Mouse (Mus musculus) kidney, adult 2 months (tissue): ENCODE results near the gene Klk1b21. TPM values are rescaled to one million over a fixed set of nuclear protein-coding genes. Genes with fewer than 3 reads are reported as not detected.
"Not testable (repeated sequence)": the region's sequence is repeated elsewhere in the genome, so short reads cannot be mapped to it uniquely, and the experiment has no call there.

Source experiments
- DNase-seq: peaks from one replicate; pipeline ENCODE4 v3.0.0; 2021
- H3K27ac ChIP-seq: fragments of 200-500 bp; 2 replicates; pipeline ENCODE4 v1.5.1; 2012; ENCODE audit warnings: low read depth, low read length, control low read depth, inconsistent platforms; ENCODE audit not compliant: insufficient read depth
- H3K27me3 ChIP-seq: fragments of 200-500 bp; replicated peaks from 2 replicates; pipeline ENCODE4 v1.6.1; 2012; ENCODE audit warnings: mild to moderate bottlenecking, moderate library complexity, low read length, inconsistent platforms; ENCODE audit not compliant: control insufficient read depth, insufficient read depth
- H3K36me3 ChIP-seq: fragments of 200-500 bp; 2 replicates; pipeline ENCODE4 v1.6.1; 2012; ENCODE audit warnings: mild to moderate bottlenecking, moderate library complexity, low read length, inconsistent platforms; ENCODE audit not compliant: control insufficient read depth, insufficient read depth
- H3K4me1 ChIP-seq: fragments of 200-500 bp; 2 replicates; pipeline ENCODE4 v1.6.1; 2011; ENCODE audit warnings: low read length; ENCODE audit not compliant: control insufficient read depth, insufficient read depth
- H3K4me3 ChIP-seq: fragments of 200-500 bp; 2 replicates; pipeline ENCODE4 v1.5.1; 2011; ENCODE audit warnings: mild to moderate bottlenecking, low read depth, low read length, control low read depth; ENCODE audit not compliant: insufficient read depth
- CTCF ChIP-seq: fragments of 200-500 bp; conservative IDR thresholded peaks from 2 replicates; pipeline ENCODE4 v1.5.1; 2011; ENCODE audit warnings: low read depth, mild to moderate bottlenecking, control low read depth, low read length, moderate library complexity, mixed read lengths; ENCODE audit not compliant: insufficient read depth, insufficient read length
- POLR2A ChIP-seq: fragments of 200-500 bp; IDR thresholded peaks from one replicate; pipeline ENCODE4 v1.6.1; 2011; ENCODE audit warnings: low read depth, low read length, control low read depth
- WGBS: fragments of 180-500 bp; shearing (Covaris S2); methylation state at CpG from one replicate; pipeline ENCODE4 v1.1.7; 2018; 5-methylcytosine and 5-hydroxymethylcytosine counted together
- polyA plus RNA-seq: library from polyadenylated mRNA; depleted of rRNA; stranded (reverse); fragments of >200 nt; gene quantifications from 2 replicates; pipeline ENCODE4 v1.2.3, GENCODE M21; 2012; rRNA removed

The Klk1b21 gene
- 0.20 and 0.43 TPM in 2 replicates for polyA plus RNA-seq

- not testable (repeated sequence) for H3K27ac ChIP-seq
- 50% methylated on average over 3 of the region's 3 CpGs for WGBS
Measured at GRCm38 (mm10) chr7:44102028-44102427, at the start of gene Klk1b21. Gene Klk1b21 (plus strand): TSS chr7:44102328.

GRCm38 (mm10) chr7:44072117-44072516 is 30.0 kb upstream of the Klk1b21 start:
- no peak for TF ChIP-seq POLR2A
- TF ChIP-seq CTCF, result no peak
- H3K27me3 ChIP-seq, result no peaks in the 10 kb centered on the region
- WGBS, result 82% methylated on average over 2 of the region's 2 CpGs
- no peak for DNase-seq
- no peaks in the 10 kb centered on the region for H3K4me1 ChIP-seq
- no peak overlapping the region for H3K4me3 ChIP-seq
- H3K27ac ChIP-seq, result no peak overlapping the region
- H3K36me3 ChIP-seq, result no peaks in the 10 kb centered on the region

More at GRCm38 (mm10) chr7:44102028-44102427, at the start of gene Klk1b21:
- peak; percentile 17 for DNase-seq
- H3K4me1 ChIP-seq, H3K4me3 ChIP-seq, H3K36me3 ChIP-seq, H3K27me3 ChIP-seq: not testable (repeated sequence)

GRCm38 (mm10) chr7:44077703-44078102 is 24.4 kb upstream of the Klk1b21 start:
- DNase-seq, result no peak
- H3K4me1 ChIP-seq, result no peaks in the 10 kb centered on the region
- no peaks in the 10 kb centered on the region for H3K36me3 ChIP-seq
- TF ChIP-seq POLR2A, result no peak
- no peaks in the 10 kb centered on the region for H3K27me3 ChIP-seq
- WGBS, result 100% methylated on average over 1 of the region's 1 CpGs
- H3K4me3 ChIP-seq, result no peak overlapping the region
- H3K27ac ChIP-seq, result no peak overlapping the region

GRCm38 (mm10) chr7:44096111-44096510 is 6.0 kb upstream of the Klk1b21 start:
- H3K36me3 ChIP-seq, result no peaks in the 10 kb centered on the region
- 94% methylated on average over 1 of the region's 1 CpGs for WGBS
- DNase-seq, result no peak
- H3K4me1 ChIP-seq, result no peaks in the 10 kb centered on the region
- no peak overlapping the region for H3K4me3 ChIP-seq
- TF ChIP-seq CTCF, result no peak
- TF ChIP-seq POLR2A, result no peak
- H3K27me3 ChIP-seq, result no peaks in the 10 kb centered on the region
- no peak overlapping the region for H3K27ac ChIP-seq

- DNase-seq, result no peak
- H3K27me3 ChIP-seq, result no peaks in the 10 kb centered on the region
- no peak for TF ChIP-seq CTCF
- no peak for TF ChIP-seq POLR2A
- H3K36me3 ChIP-seq, result no peaks in the 10 kb centered on the region
- H3K4me3 ChIP-seq, result no peak within 1 kb of the TSS
- H3K4me1 ChIP-seq, result 0 out of 2 replicates have a peak, but pooled peaks cover 4% of the 10 kb centered on the region
- 51% methylated on average over 4 of the region's 4 CpGs for WGBS
- H3K27ac ChIP-seq, result peak within 1 kb of the TSS; percentile 59; the same call in 1 of the 2 replicates
Measured at GRCm38 (mm10) chr7:44112373-44112772, 10.2 kb downstream of the Klk1b21 start, which contains the start of gene Klk1b22. Gene Klk1b22 (plus strand): TSS chr7:44112673.

- Histone ChIP-seq H3K4me3 (no peak overlapping the region), H3K27ac (no peak overlapping the region), H3K36me3 (no peaks in the 10 kb centered on the region), H3K4me1 (no peaks in the 10 kb centered on the region), H3K27me3 (no peaks in the 10 kb centered on the region)
- TF ChIP-seq CTCF (no peak), POLR2A (no peak)
- no peak for DNase-seq
- WGBS, result 91% methylated on average over 6 of the region's 6 CpGs
Measured at GRCm38 (mm10) chr7:44123445-44123844, 21.3 kb downstream of the Klk1b21 start.

GRCm38 (mm10) chr7:44136467-44136866 is 34.3 kb downstream of the Klk1b21 start, which contains the start of gene Klk1b16:
Gene Klk1b16 (plus strand): TSS chr7:44136767.
- no peak within 1 kb of the TSS for H3K4me3 ChIP-seq
- WGBS, result 92% methylated on average over 3 of the region's 3 CpGs

More at GRCm38 (mm10) chr7:44136467-44136866, 34.3 kb downstream of the Klk1b21 start, which contains the start of gene Klk1b16:
- Histone ChIP-seq H3K4me1 (no peaks in the 10 kb centered on the region), H3K36me3 (no peaks in the 10 kb centered on the region), H3K27me3 (no peaks in the 10 kb centered on the region), H3K27ac (no peak within 1 kb of the TSS)
- no peak for DNase-seq
- no peak for TF ChIP-seq POLR2A

Other genes starting within 250 kb of the Klk1b21 start
- not detected in 2 replicates for gene Klk4, start 221.2 kb upstream of the Klk1b21 start, polyA plus RNA-seq
- 0.09 and 0.19 TPM in 2 replicates for gene Klk15, start 168.6 kb upstream of the Klk1b21 start, polyA plus RNA-seq
- gene Klk1b8, start 151.7 kb upstream of the Klk1b21 start, polyA plus RNA-seq, result 1.0 and 1.1 TPM in 2 replicates
- gene Klk1b1, start 135.6 kb upstream of the Klk1b21 start, polyA plus RNA-seq, result 0.11 and 0.52 TPM in 2 replicates
- 1.6 and 1.7 TPM in 2 replicates for gene Klk1b9, start 126.3 kb upstream of the Klk1b21 start, polyA plus RNA-seq
- 0.52 and 0.99 TPM in 2 replicates for gene Klk1b11, start 106.5 kb upstream of the Klk1b21 start, polyA plus RNA-seq
- not detected in 2 replicates for gene Klk1b26, start 90.2 kb upstream of the Klk1b21 start, polyA plus RNA-seq
- 1.6 and 3.2 TPM in 2 replicates for gene Klk1b27, start 50.0 kb upstream of the Klk1b21 start, polyA plus RNA-seq
- 1.1 and 2.4 TPM in 2 replicates for gene Klk1b22, start 10.3 kb downstream of the Klk1b21 start, polyA plus RNA-seq
- 0.59 and 0.60 TPM in 2 replicates for gene Klk1b16, start 34.4 kb downstream of the Klk1b21 start, polyA plus RNA-seq
- 2.0 and 2.1 TPM in 2 replicates for gene Klk1b24, start 85.9 kb downstream of the Klk1b21 start, polyA plus RNA-seq
- gene Klk1b3, start 95.9 kb downstream of the Klk1b21 start, polyA plus RNA-seq, result 2.6 and 3.3 TPM in 2 replicates
- gene Klk1b4, start 105.1 kb downstream of the Klk1b21 start, polyA plus RNA-seq, result 0.53 and 0.91 TPM in 2 replicates
- gene Klk1b5, start 113.6 kb downstream of the Klk1b21 start, polyA plus RNA-seq, result 6.8 and 7.0 TPM in 2 replicates
- gene Klk1, start 123.0 kb downstream of the Klk1b21 start, polyA plus RNA-seq, result 4,551 and 6,375 TPM in 2 replicates
- 0.06 TPM in 1 of 2 replicates, not detected in the other for gene Gm36864, start 133.8 kb downstream of the Klk1b21 start, polyA plus RNA-seq
- gene 1700028J19Rik, start 144.4 kb downstream of the Klk1b21 start, polyA plus RNA-seq, result 27.2 and 32.1 TPM in 2 replicates
- 39.4 and 47.9 TPM in 2 replicates for gene 2410002F23Rik, start 144.4 kb downstream of the Klk1b21 start, polyA plus RNA-seq
- not detected in 2 replicates for gene Acp4, start 155.1 kb downstream of the Klk1b21 start, polyA plus RNA-seq
- gene Gm15517, start 159.1 kb downstream of the Klk1b21 start, polyA plus RNA-seq, result not detected in 2 replicates
- gene Clec11a, start 204.6 kb downstream of the Klk1b21 start, polyA plus RNA-seq, result 6.4 and 8.1 TPM in 2 replicates
- 0.43 and 0.66 TPM in 2 replicates for gene Shank1, start 207.9 kb downstream of the Klk1b21 start, polyA plus RNA-seq